Mouse (Mus musculus) heart, embryonic 13.5 days (tissue): ENCODE measurements around the gene Sh3pxd2a. TPM values are rescaled to one million over a fixed set of nuclear protein-coding genes. Genes with fewer than 3 reads are reported as not detected.
A peak's percentile ranks its signal among the peaks of the same experiment; 100 is the strongest.

ENCODE experiments used
- ATAC-seq: fragments of 200-750 bp; cut with Nextera tagmentation; 2 replicates; pipeline ENCODE4 v1.8.0; 2017; ENCODE audit warnings: moderate TSS enrichment; ENCODE audit not compliant: insufficient number of reproducible peaks, low FRiP score, low TSS enrichment; ENCODE audit errors: extremely low read depth
- H3K27ac ChIP-seq: fragments of 300-500 bp; sonication (generic); replicated peaks from 2 replicates; pipeline ENCODE4 v1.5.1; 2015; ENCODE audit warnings: moderate library complexity, mild to moderate bottlenecking, inconsistent platforms
- H3K27me3 ChIP-seq: fragments of 300-500 bp; sonication (generic); replicated peaks from 2 replicates; pipeline ENCODE4 v1.6.1; 2015; ENCODE audit warnings: mild to moderate bottlenecking, inconsistent platforms
- H3K36me3 ChIP-seq: fragments of 300-500 bp; sonication (generic); 2 replicates; pipeline ENCODE4 v1.6.1; 2015; ENCODE audit warnings: mild to moderate bottlenecking, inconsistent platforms
- H3K4me1 ChIP-seq: fragments of 300-500 bp; sonication (generic); 2 replicates; pipeline ENCODE4 v1.6.1; 2015; ENCODE audit warnings: inconsistent platforms
- H3K4me2 ChIP-seq: fragments of 300-500 bp; sonication (generic); 2 replicates; pipeline ENCODE4 v1.6.1; 2015; ENCODE audit warnings: inconsistent platforms, mild to moderate bottlenecking, moderate library complexity
- H3K4me3 ChIP-seq: fragments of 300-500 bp; sonication (generic); 2 replicates; pipeline ENCODE4 v1.5.1; 2015; ENCODE audit warnings: moderate library complexity, mild to moderate bottlenecking, inconsistent platforms
- H3K9ac ChIP-seq: fragments of 300-500 bp; sonication (generic); 2 replicates; pipeline ENCODE4 v1.6.1; 2015; ENCODE audit warnings: inconsistent platforms, mild to moderate bottlenecking, moderate library complexity
- H3K9me3 ChIP-seq: fragments of 300-500 bp; sonication (generic); 2 replicates; pipeline ENCODE4 v1.6.1; 2016; ENCODE audit warnings: inconsistent platforms
- WGBS: fragments of 180-500 bp; shearing (Covaris S2); methylation state at CpG from one replicate; pipeline ENCODE4 v1.1.7; 2015; ENCODE audit warnings: mixed read lengths; 5-methylcytosine and 5-hydroxymethylcytosine counted together
- polyA plus RNA-seq: library from polyadenylated mRNA; unstranded; fragments of >200 nt; fragmentation: Nextera tagmentation; extraction: Ambion mirVana; gene quantifications from 2 replicates; pipeline ENCODE4 v1.2.1, GENCODE M21; 2015

Gene Sh3pxd2a
- polyA plus RNA-seq, 1 experiment from 2014 or later, result 5.7 TPM

GRCm38 (mm10) chr19:47436236-47436635 is 28.0 kb downstream of the Sh3pxd2a start:
- no peak for ATAC-seq

GRCm38 (mm10) chr19:47434655-47435054 is 29.5 kb downstream of the Sh3pxd2a start:
- peaks cover 14% of the 10 kb centered on the region for H3K36me3 ChIP-seq
- WGBS, result 93% methylated on average over 14 of the region's 14 CpGs
- H3K27me3 ChIP-seq, result no peaks in the 10 kb centered on the region
- H3K27ac ChIP-seq, result no peak overlapping the region
- no peak for ATAC-seq
- H3K9ac ChIP-seq, result no peak overlapping the region
- no peak overlapping the region for H3K4me3 ChIP-seq
- H3K4me2 ChIP-seq, result no peak overlapping the region
- H3K9me3 ChIP-seq, result no peaks in the 10 kb centered on the region
- peaks cover 81% of the 10 kb centered on the region for H3K4me1 ChIP-seq

More at GRCm38 (mm10) chr19:47436236-47436635, 28.0 kb downstream of the Sh3pxd2a start:
- Histone ChIP-seq H3K4me1 (peaks cover 81% of the 10 kb centered on the region), H3K27me3 (no peaks in the 10 kb centered on the region), H3K4me2 (no peak overlapping the region), H3K27ac (no peak overlapping the region), H3K9ac (no peak overlapping the region), H3K36me3 (peaks cover 14% of the 10 kb centered on the region), H3K9me3 (no peaks in the 10 kb centered on the region), H3K4me3 (no peak overlapping the region)
- WGBS, result 88% methylated on average over 8 of the region's 8 CpGs

- Histone ChIP-seq H3K4me1 (peaks cover 81% of the 10 kb centered on the region), H3K9me3 (no peaks in the 10 kb centered on the region), H3K27ac (peak overlapping the region; percentile 68), H3K36me3 (peaks cover 14% of the 10 kb centered on the region), H3K4me3 (no peak overlapping the region), H3K4me2 (no peak overlapping the region), H3K9ac (no peak overlapping the region; the same call in 1 of the 2 replicates), H3K27me3 (no peaks in the 10 kb centered on the region)
- 42% methylated on average over 10 of the region's 10 CpGs for WGBS
- no peak; the same call in 1 of the 2 replicates for ATAC-seq
Observed at GRCm38 (mm10) chr19:47432339-47432738, 31.9 kb downstream of the Sh3pxd2a start.

- no peaks in the 10 kb centered on the region for H3K27me3 ChIP-seq
- H3K4me2 ChIP-seq, result peak overlapping the region; percentile 0; the same call in 1 of the 2 replicates
- H3K4me1 ChIP-seq, result peaks cover 86% of the 10 kb centered on the region
- H3K9me3 ChIP-seq, result no peaks in the 10 kb centered on the region
- ATAC-seq, result no peak
- WGBS, result 55% methylated on average over 11 of the region's 11 CpGs
- 0 out of 2 replicates have a peak overlapping the region, but pooled peaks have one; percentile 4 for H3K27ac ChIP-seq
- no peak overlapping the region for H3K9ac ChIP-seq
- peaks cover 14% of the 10 kb centered on the region for H3K36me3 ChIP-seq
- no peak overlapping the region for H3K4me3 ChIP-seq
Observed at GRCm38 (mm10) chr19:47431189-47431931, 32.8 kb downstream of the Sh3pxd2a start.

GRCm38 (mm10) chr19:47430160-47430559 is 34.0 kb downstream of the Sh3pxd2a start:
- H3K4me1 ChIP-seq, result peaks cover 85% of the 10 kb centered on the region
- no peak overlapping the region for H3K4me2 ChIP-seq
- H3K27me3 ChIP-seq, result no peaks in the 10 kb centered on the region
- no peaks in the 10 kb centered on the region for H3K9me3 ChIP-seq
- H3K27ac ChIP-seq, result no peak overlapping the region
- ATAC-seq, result no peak
- H3K9ac ChIP-seq, result no peak overlapping the region
- peaks cover 7% of the 10 kb centered on the region for H3K36me3 ChIP-seq
- 90% methylated on average over 2 of the region's 2 CpGs for WGBS
- H3K4me3 ChIP-seq, result no peak overlapping the region

GRCm38 (mm10) chr19:47429245-47429644 is 35.0 kb downstream of the Sh3pxd2a start:
- Histone ChIP-seq H3K4me3 (no peak overlapping the region), H3K27me3 (no peaks in the 10 kb centered on the region), H3K4me2 (peak overlapping the region; percentile 28; the same call in 1 of the 2 replicates), H3K36me3 (peaks cover 2% of the 10 kb centered on the region), H3K9me3 (no peaks in the 10 kb centered on the region), H3K4me1 (peaks cover 83% of the 10 kb centered on the region), H3K27ac (peak overlapping the region; percentile 79), H3K9ac (no peak overlapping the region)
- no peak for ATAC-seq
- 60% methylated on average over 3 of the region's 3 CpGs for WGBS

- Histone ChIP-seq H3K4me3 (no peak overlapping the region), H3K4me2 (peak overlapping the region; percentile 28), H3K27ac (peak overlapping the region; percentile 79), H3K27me3 (no peaks in the 10 kb centered on the region), H3K9ac (no peak overlapping the region), H3K4me1 (peaks cover 87% of the 10 kb centered on the region), H3K9me3 (no peaks in the 10 kb centered on the region), H3K36me3 (peaks cover 6% of the 10 kb centered on the region)
- no peak for ATAC-seq
- WGBS, result 25% methylated on average over 7 of the region's 7 CpGs
Observed at GRCm38 (mm10) chr19:47428794-47429193, 35.4 kb downstream of the Sh3pxd2a start.

GRCm38 (mm10) chr19:47427841-47428789 is 36.1 kb downstream of the Sh3pxd2a start:
- Histone ChIP-seq H3K9me3 (no peaks in the 10 kb centered on the region), H3K4me1 (peaks cover 81% of the 10 kb centered on the region), H3K27ac (peak overlapping the region; percentile 79), H3K27me3 (no peaks in the 10 kb centered on the region), H3K4me3 (no peak overlapping the region), H3K36me3 (peaks cover 13% of the 10 kb centered on the region), H3K9ac (peak overlapping the region; percentile 24), H3K4me2 (peak overlapping the region; percentile 28)
- WGBS, result 12% methylated on average over 13 of the region's 13 CpGs
- ATAC-seq, result 0 out of 2 replicates have a peak, but pooled peaks have one; percentile 16

GRCm38 (mm10) chr19:47423632-47424031 is 40.6 kb downstream of the Sh3pxd2a start:
- Histone ChIP-seq H3K4me1 (peaks cover 72% of the 10 kb centered on the region), H3K9ac (no peak overlapping the region), H3K9me3 (no peaks in the 10 kb centered on the region), H3K27me3 (no peaks in the 10 kb centered on the region), H3K4me3 (no peak overlapping the region), H3K36me3 (peaks cover 22% of the 10 kb centered on the region), H3K27ac (no peak overlapping the region), H3K4me2 (no peak overlapping the region)
- no peak for ATAC-seq
- WGBS, result 78% methylated on average over 7 of the region's 7 CpGs

- H3K4me2 ChIP-seq, result no peak overlapping the region
- no peaks in the 10 kb centered on the region for H3K9me3 ChIP-seq
- no peak overlapping the region for H3K4me3 ChIP-seq
- ATAC-seq, result no peak
- peak overlapping the region; percentile 30; the same call in 1 of the 2 replicates for H3K9ac ChIP-seq
- H3K4me1 ChIP-seq, result peaks cover 58% of the 10 kb centered on the region
- H3K36me3 ChIP-seq, result peaks cover 22% of the 10 kb centered on the region
- peak overlapping the region; percentile 73 for H3K27ac ChIP-seq
- H3K27me3 ChIP-seq, result no peaks in the 10 kb centered on the region
- WGBS, result 58% methylated on average over 14 of the region's 14 CpGs
Observed at GRCm38 (mm10) chr19:47421128-47421898, 42.9 kb downstream of the Sh3pxd2a start.
